Mouse (Mus musculus): ENCODE data around the gene Naaa. TPM values are rescaled to one million over a fixed set of nuclear protein-coding genes. Genes with fewer than 3 reads are reported as not detected.

Gene Naaa
- polyA plus RNA-seq (2014; fragmentation: Illumina TruSeq; extraction: RNeasy Lipid Tissue Mini Kit (QIAGEN cat#74804); ENCODE audit: low read depth, low replicate concordance) = 6.7 TPM

DNA sequence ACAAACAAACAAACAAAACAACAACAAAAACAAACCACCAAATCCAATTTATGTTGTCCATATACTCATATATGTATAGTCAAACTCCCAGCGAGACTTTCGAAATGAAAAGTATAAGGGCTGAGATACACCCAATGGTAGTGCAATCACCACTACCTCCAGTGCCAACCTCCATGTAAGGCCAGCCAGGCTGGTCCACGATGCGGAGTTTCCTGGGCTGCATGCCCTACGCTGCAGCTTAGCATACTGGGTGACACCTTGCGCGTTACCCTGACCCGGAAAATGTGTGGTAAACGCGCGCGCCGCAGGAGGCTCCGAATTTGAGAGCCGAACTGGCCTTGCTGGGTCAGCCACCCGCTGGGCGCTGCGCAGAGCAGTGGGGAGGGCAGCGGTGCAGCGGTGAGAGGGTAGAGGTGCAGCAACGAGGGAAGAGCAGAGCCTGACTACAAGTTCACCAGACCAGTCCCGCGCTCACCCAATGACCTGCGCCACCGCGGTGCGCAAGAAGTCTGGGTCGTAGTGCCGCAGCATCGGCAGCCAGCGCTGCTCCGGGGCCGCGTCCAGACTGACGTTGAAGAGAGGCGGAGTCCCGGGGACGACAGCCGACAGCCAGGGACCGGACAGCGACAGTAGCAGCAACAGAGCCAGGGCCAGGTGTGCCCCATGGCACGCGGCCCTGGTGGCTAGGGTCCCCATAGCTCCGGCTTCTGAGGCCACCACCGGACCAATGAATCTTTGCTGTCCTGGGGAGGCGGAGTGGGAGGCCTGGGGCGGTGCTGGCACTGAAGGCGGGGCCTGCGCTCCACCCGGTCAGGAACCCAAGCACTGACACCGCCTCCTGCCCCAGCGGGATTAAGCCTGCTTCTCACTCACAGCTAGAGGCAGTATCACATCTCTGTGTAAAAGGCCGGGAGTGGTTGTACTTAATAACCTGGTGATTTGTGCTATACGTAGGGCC is at the start of gene Naaa:
Gene Naaa (minus strand): TSS at position 734 of the 958 bp plus-strand sequence.

DNA sequence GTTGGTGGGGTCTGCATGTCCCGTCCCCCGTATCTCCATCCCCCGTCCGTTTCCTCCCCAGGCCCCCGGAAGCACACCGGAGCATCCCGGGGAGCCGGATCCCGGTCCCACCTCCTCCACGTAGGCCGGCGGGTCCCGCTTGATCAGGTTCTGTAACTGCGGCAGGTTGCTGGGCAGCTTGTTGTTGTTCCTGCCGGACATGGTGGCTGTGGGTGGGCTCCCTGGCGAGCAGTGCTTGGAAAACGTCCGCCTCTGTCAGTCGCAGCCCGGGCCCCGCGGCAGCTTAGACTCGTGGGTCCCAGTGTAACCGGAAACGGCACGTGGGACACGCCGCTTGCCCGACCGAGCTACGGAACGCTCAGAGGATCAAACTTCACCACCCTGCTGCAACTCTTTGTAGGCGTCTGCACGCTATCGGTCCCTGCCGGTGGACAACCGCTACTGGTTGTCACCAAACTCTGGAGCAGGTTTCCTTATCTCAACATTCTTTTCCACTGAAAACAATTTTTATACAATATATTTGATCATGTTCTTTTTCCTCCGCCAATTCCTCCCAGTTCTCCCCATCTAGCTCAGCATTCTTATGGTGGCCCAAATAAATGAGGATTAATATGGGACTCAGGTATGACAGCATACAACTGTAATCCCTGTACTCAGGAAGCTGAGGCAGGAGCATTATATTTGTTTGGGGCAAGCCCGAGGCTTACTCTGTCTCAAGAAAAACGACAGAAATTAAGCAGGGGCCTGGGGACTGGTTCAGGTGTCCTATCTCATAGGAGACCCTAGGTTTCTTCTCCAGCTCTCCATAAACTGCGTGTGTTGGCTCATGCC is 31.9 kb upstream of the Naaa start, which contains the start of gene Sdad1:
Gene Sdad1 (minus strand): TSS at position 799 of the 831 bp plus-strand sequence.

DNA sequence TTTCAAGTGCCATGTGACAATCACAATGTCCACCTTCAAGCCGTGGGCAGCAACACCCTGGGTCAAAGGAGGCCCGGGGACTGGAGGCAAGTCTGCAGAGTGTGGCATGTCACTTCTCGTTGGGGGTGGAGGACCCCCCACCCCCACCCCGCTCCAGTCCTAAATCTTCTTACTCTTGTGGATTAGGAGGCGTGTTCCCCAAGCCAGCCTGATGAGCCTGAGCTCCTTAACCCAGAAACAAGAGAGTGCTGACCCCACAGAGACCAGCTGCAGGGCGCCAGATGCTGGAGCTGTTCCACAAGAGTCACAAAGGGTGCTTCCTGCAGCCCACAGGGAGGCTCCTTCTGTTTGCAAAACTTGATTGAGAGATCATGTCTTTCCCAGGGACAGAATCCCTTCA is 21.8 kb downstream of the Naaa start, which contains the start of gene Ppef2:
Gene Ppef2 (minus strand): TSS at position 61 of the 400 bp plus-strand sequence.

DNA sequence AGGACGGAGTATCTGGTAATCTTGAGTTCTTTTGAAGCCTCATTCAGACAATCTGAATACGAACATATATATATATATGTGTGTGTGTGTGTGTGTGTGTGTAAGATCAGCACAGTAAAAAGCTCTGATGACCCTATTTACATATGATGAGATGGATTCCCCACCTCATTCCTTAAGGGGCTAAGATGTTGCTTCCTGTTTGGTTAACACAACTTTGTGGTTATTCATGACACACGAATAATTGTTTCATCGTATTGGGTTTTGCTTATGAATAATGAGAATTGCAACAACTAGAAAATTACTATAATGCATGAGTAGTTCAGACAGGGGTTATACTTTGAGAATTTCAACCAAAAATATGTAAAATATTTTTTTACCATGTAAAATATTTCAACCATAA is 62.7 kb downstream of the Naaa start, which contains the start of gene U90926:
Gene U90926 (minus strand): TSS at position 101 of the 400 bp plus-strand sequence.

Other genes with a start within 250 kb of the Naaa start
- gene Cdkl2, start 234.3 kb downstream of the Naaa start, polyA plus RNA-seq (2014; fragmentation: Illumina TruSeq; extraction: RNeasy Lipid Tissue Mini Kit (QIAGEN cat#74804); ENCODE audit: low read depth, low replicate concordance) = 26.2 TPM
- 155 TPM for gene G3bp2, start 194.5 kb downstream of the Naaa start, polyA plus RNA-seq (2014; fragmentation: Illumina TruSeq; extraction: RNeasy Lipid Tissue Mini Kit (QIAGEN cat#74804); ENCODE audit: low read depth, low replicate concordance)
- gene Uso1, start 140.2 kb downstream of the Naaa start, polyA plus RNA-seq (2014; fragmentation: Illumina TruSeq; extraction: RNeasy Lipid Tissue Mini Kit (QIAGEN cat#74804); ENCODE audit: low read depth, low replicate concordance) = 134 TPM
- not detected for gene U90926, start 62.8 kb downstream of the Naaa start, polyA plus RNA-seq (2014; fragmentation: Illumina TruSeq; extraction: RNeasy Lipid Tissue Mini Kit (QIAGEN cat#74804); ENCODE audit: low read depth, low replicate concordance)
- not detected for gene Ppef2, start 21.9 kb downstream of the Naaa start, polyA plus RNA-seq (2014; fragmentation: Illumina TruSeq; extraction: RNeasy Lipid Tissue Mini Kit (QIAGEN cat#74804); ENCODE audit: low read depth, low replicate concordance)
- gene Sdad1, start 32.3 kb upstream of the Naaa start, polyA plus RNA-seq (2014; fragmentation: Illumina TruSeq; extraction: RNeasy Lipid Tissue Mini Kit (QIAGEN cat#74804); ENCODE audit: low read depth, low replicate concordance) = 9.9 TPM
- gene Cxcl9, start 49.9 kb upstream of the Naaa start, polyA plus RNA-seq (2014; fragmentation: Illumina TruSeq; extraction: RNeasy Lipid Tissue Mini Kit (QIAGEN cat#74804); ENCODE audit: low read depth, low replicate concordance) = 2.2 TPM
- 9.2 TPM for gene Art3, start 53.7 kb upstream of the Naaa start, polyA plus RNA-seq (2014; fragmentation: Illumina TruSeq; extraction: RNeasy Lipid Tissue Mini Kit (QIAGEN cat#74804); ENCODE audit: low read depth, low replicate concordance)
- 6.3 TPM for gene Cxcl10, start 70.7 kb upstream of the Naaa start, polyA plus RNA-seq (2014; fragmentation: Illumina TruSeq; extraction: RNeasy Lipid Tissue Mini Kit (QIAGEN cat#74804); ENCODE audit: low read depth, low replicate concordance)
- 34.6 TPM for gene Nup54, start 157.0 kb upstream of the Naaa start, polyA plus RNA-seq (2014; fragmentation: Illumina TruSeq; extraction: RNeasy Lipid Tissue Mini Kit (QIAGEN cat#74804); ENCODE audit: low read depth, low replicate concordance)
- 52.7 TPM for gene Scarb2, start 228.7 kb upstream of the Naaa start, polyA plus RNA-seq (2014; fragmentation: Illumina TruSeq; extraction: RNeasy Lipid Tissue Mini Kit (QIAGEN cat#74804); ENCODE audit: low read depth, low replicate concordance)